Mouse (Mus musculus): ENCODE measurements around the gene Cstl1. TPM values are rescaled to one million over a fixed set of nuclear protein-coding genes. Genes with fewer than 3 reads are reported as not detected.

The Cstl1 gene
- not detected in 2 replicates for polyA plus RNA-seq (2014; fragmentation: Nextera tagmentation; extraction: Ambion mirVana)

DNA sequence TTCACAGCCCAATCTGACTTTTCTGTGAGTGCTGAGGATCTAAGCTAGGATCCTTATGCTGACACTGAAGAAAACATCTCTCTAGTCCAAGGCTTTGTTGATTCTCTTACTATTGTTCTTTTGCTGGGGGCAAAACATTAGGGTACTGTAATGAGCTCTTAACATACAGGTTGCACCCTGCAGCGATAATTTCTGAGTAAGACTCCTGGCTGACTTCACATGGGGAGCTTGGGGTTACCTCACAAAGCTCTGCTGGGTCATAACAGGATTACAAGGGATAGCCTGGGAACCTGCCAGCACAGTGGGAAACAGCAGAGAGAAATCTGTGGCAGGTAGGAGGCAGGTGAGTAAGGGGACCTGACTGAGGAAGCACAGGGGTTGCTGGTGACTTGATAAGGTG is at the start of gene Cstl1:
Gene Cstl1 (plus strand): TSS at position 301 of the 400 bp plus-strand sequence.
- Histone ChIP-seq H3K27ac (ENCODE audit: low read depth, low read length) (no peak within 1 kb of the TSS), H3K36me3 (ENCODE audit: control insufficient read depth, insufficient read depth, low read length) (no peaks in the 10 kb centered on the region), H3K27me3 (ENCODE audit: control insufficient read depth, insufficient read depth, low read length) (no peaks in the 10 kb centered on the region), H3K4me3 (ENCODE audit: low read depth, low read length) (no peak within 1 kb of the TSS), H3K4me2 (no peak within 1 kb of the TSS), H3K4me1 (ENCODE audit: control insufficient read depth, insufficient read depth, low read length) (no peaks in the 10 kb centered on the region), H3K9me3 (replicated peaks; ENCODE audit: control insufficient read depth, low read length) (no peaks in the 10 kb centered on the region), H3K9ac (ENCODE audit: low read depth, low read length) (no peak within 1 kb of the TSS)
- 68% methylated on average over 1 of the region's 1 CpGs for WGBS (ENCODE audit: insufficient replicate concordance)
- no peak for ATAC-seq (replicated peaks; ENCODE audit: insufficient number of reproducible peaks, low FRiP score, low TSS enrichment)

DNA sequence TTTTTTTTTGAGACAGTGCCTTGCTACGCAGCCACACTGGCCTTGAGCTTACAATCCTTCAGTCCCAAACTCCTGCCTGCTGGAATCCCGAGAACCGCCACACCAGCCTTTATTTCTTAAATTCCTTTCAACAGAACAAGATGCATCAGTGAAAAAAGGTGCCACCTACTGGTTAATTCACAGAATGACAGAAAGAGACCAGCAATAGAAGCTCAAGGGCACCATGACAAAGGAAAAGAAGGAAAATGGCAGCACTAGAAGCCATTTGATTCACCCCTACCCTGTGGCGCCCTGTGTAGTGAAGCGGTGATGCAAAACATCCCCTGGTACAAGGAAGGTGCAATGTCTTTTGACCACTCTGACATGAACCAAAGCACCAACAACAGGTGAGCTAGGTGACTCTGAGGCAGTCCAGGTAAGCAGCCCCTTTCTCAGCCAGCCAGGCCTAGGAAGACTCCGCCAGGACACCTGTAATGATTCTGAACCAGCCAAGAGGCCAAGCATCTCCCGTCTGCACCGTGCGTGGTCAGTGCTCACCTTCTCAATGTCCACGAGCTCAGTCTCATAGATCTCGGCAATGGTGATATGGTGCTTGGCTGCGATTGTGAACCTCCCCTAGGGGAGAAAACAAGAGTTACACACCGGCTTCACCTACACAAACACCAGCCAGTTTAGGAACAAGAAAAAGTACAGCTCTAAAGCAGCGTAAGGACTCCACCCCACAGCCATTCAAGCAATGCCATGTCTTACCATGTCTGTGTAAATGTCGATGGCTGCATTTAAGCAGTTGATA is 43.6 kb upstream of the Cstl1 start:
- no peaks in the 10 kb centered on the region for H3K9me3 ChIP-seq (replicated peaks; ENCODE audit: control insufficient read depth, low read length)
- no peaks in the 10 kb centered on the region for H3K4me1 ChIP-seq (ENCODE audit: control insufficient read depth, insufficient read depth, low read length)
- no peak for ATAC-seq (replicated peaks; ENCODE audit: insufficient number of reproducible peaks, low FRiP score, low TSS enrichment)
- H3K4me3 ChIP-seq (ENCODE audit: low read depth, low read length) = no peak overlapping the region
- no peak overlapping the region for H3K27ac ChIP-seq (ENCODE audit: low read depth, low read length)
- H3K9ac ChIP-seq (ENCODE audit: low read depth, low read length) = no peak overlapping the region
- H3K36me3 ChIP-seq (ENCODE audit: control insufficient read depth, insufficient read depth, low read length) = no peaks in the 10 kb centered on the region; the same call in 1 of the 2 replicates
- WGBS (ENCODE audit: insufficient replicate concordance) = 76% methylated on average over 15 of the region's 15 CpGs
- H3K4me2 ChIP-seq = no peak overlapping the region
- no peaks in the 10 kb centered on the region for H3K27me3 ChIP-seq (ENCODE audit: control insufficient read depth, insufficient read depth, low read length)

DNA sequence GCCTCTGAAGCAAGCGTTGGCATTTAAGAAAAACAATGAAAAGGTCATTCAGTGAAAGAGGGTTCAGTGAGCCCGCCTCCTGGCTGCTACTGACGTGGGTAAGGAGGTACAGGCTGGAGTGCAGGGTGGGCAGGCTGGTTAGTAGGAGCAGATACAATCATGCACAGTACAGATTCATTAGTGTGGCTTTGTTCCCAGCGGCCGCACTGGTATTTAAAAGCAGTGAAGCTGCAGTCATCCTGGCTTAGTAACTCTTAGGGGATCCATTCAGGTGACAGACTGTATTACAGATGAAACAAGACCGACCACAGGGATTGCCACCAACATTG is 43.0 kb upstream of the Cstl1 start:
- no peak overlapping the region for H3K4me2 ChIP-seq
- no peak overlapping the region for H3K27ac ChIP-seq (ENCODE audit: low read depth, low read length)
- H3K36me3 ChIP-seq (ENCODE audit: control insufficient read depth, insufficient read depth, low read length) = no peaks in the 10 kb centered on the region; the same call in 1 of the 2 replicates
- H3K4me3 ChIP-seq (ENCODE audit: low read depth, low read length) = no peak overlapping the region
- H3K9me3 ChIP-seq (replicated peaks; ENCODE audit: control insufficient read depth, low read length) = no peaks in the 10 kb centered on the region
- H3K27me3 ChIP-seq (ENCODE audit: control insufficient read depth, insufficient read depth, low read length) = no peaks in the 10 kb centered on the region
- no peak for ATAC-seq (replicated peaks; ENCODE audit: insufficient number of reproducible peaks, low FRiP score, low TSS enrichment)
- H3K4me1 ChIP-seq (ENCODE audit: control insufficient read depth, insufficient read depth, low read length) = no peaks in the 10 kb centered on the region
- WGBS (ENCODE audit: insufficient replicate concordance) = 86% methylated on average over 6 of the region's 6 CpGs
- H3K9ac ChIP-seq (ENCODE audit: low read depth, low read length) = no peak overlapping the region

DNA sequence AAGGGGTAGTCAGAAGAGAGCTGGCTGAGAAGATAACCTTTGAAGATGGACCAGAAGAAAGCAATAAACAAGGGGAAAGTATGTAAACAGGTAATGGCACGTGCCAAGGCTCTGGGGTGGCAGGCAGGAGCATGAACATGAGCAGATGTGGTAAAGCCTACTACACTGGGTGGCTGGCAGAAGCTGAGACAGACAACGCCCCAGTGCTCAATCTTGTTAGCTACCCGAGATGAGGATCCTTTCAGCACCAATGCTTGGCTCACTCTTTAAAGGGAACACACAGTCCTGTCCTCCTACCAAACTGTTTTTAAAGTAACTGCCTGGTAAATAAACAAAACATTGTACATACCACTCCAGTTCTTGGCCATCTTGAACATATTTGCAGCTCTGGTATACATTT is 37.8 kb upstream of the Cstl1 start:
- Histone ChIP-seq H3K36me3 (ENCODE audit: control insufficient read depth, insufficient read depth, low read length) (no peaks in the 10 kb centered on the region; the same call in 1 of the 2 replicates), H3K9ac (ENCODE audit: low read depth, low read length) (no peak overlapping the region), H3K9me3 (replicated peaks; ENCODE audit: control insufficient read depth, low read length) (no peaks in the 10 kb centered on the region), H3K4me3 (ENCODE audit: low read depth, low read length) (no peak overlapping the region), H3K4me2 (no peak overlapping the region), H3K27me3 (ENCODE audit: control insufficient read depth, insufficient read depth, low read length) (no peaks in the 10 kb centered on the region), H3K27ac (ENCODE audit: low read depth, low read length) (no peak overlapping the region), H3K4me1 (ENCODE audit: control insufficient read depth, insufficient read depth, low read length) (0 out of 2 replicates have a peak, but pooled peaks cover 3% of the 10 kb centered on the region)
- ATAC-seq (replicated peaks; ENCODE audit: insufficient number of reproducible peaks, low FRiP score, low TSS enrichment) = no peak
- 79% methylated on average over 3 of the region's 3 CpGs for WGBS (ENCODE audit: insufficient replicate concordance)

DNA sequence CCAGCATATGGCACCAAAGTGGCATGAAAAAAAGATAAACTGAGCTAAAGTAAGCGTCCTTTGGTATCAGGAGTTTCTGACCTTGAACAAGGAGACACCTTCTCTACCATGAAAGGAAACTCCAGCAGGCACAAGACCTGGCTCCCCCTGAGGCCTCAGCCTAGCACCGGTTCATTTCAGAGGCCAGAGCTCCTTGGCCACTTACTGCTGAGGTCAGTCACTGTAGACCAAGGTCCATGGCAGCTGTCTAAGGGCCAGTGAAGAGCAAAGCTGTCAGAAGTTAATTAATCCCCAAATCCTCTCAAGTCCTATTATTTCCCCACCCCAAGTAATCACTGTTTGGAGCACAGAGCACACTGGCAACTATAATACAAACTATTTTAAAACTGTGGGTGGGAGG is 33.1 kb upstream of the Cstl1 start:
- Histone ChIP-seq H3K4me1 (ENCODE audit: control insufficient read depth, insufficient read depth, low read length) (0 out of 2 replicates have a peak, but pooled peaks cover 6% of the 10 kb centered on the region), H3K27me3 (ENCODE audit: control insufficient read depth, insufficient read depth, low read length) (no peaks in the 10 kb centered on the region), H3K4me2 (no peak overlapping the region), H3K36me3 (ENCODE audit: control insufficient read depth, insufficient read depth, low read length) (no peaks in the 10 kb centered on the region), H3K4me3 (ENCODE audit: low read depth, low read length) (no peak overlapping the region), H3K9me3 (replicated peaks; ENCODE audit: control insufficient read depth, low read length) (no peaks in the 10 kb centered on the region), H3K9ac (ENCODE audit: low read depth, low read length) (no peak overlapping the region), H3K27ac (ENCODE audit: low read depth, low read length) (no peak overlapping the region)
- 44% methylated on average over 2 of the region's 2 CpGs for WGBS (ENCODE audit: insufficient replicate concordance)
- ATAC-seq (replicated peaks; ENCODE audit: insufficient number of reproducible peaks, low FRiP score, low TSS enrichment) = no peak

DNA sequence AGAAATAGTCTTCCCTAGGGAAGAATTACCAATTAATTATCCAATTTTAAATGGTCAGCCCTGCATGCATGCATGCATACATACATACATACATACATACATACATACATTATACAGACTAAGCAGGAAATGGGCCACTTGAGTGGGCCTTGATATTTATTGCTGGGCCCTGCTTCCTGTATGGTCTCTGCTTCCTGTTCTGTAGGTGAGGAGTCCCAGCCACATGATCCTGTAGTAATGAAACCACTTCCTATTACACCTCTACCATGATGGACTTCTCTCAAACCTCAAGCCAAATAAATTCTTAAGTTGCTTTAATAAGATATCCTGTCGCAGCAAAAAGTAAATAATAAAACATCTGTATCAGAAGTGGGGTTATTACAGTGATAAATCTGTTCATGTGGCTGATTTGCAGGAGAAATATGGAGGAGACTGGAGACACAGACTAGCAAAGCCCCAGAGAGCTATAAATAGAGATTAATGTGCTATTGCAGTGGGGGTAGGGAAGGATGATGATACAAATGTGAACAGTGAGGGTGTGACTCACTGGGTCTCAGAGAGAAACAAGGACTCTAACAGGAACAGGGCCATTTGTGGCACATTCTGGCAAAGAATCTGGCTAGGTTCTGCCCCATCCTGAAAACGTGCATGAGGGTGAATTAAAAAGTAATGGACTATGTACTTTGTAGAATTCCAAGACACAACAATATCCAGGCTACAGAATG is 30.7 kb upstream of the Cstl1 start:
- Histone ChIP-seq H3K36me3 (ENCODE audit: control insufficient read depth, insufficient read depth, low read length) (no peaks in the 10 kb centered on the region), H3K9me3 (replicated peaks; ENCODE audit: control insufficient read depth, low read length) (no peaks in the 10 kb centered on the region), H3K4me2 (no peak overlapping the region), H3K27me3 (ENCODE audit: control insufficient read depth, insufficient read depth, low read length) (no peaks in the 10 kb centered on the region), H3K27ac (ENCODE audit: low read depth, low read length) (no peak overlapping the region), H3K9ac (ENCODE audit: low read depth, low read length) (no peak overlapping the region), H3K4me1 (ENCODE audit: control insufficient read depth, insufficient read depth, low read length) (0 out of 2 replicates have a peak, but pooled peaks cover 6% of the 10 kb centered on the region), H3K4me3 (ENCODE audit: low read depth, low read length) (no peak overlapping the region)
- ATAC-seq (replicated peaks; ENCODE audit: insufficient number of reproducible peaks, low FRiP score, low TSS enrichment) = no peak
- whole genome bisulfite sequencing (ENCODE audit: insufficient replicate concordance) = 69% methylated on average over 2 of the region's 2 CpGs

DNA sequence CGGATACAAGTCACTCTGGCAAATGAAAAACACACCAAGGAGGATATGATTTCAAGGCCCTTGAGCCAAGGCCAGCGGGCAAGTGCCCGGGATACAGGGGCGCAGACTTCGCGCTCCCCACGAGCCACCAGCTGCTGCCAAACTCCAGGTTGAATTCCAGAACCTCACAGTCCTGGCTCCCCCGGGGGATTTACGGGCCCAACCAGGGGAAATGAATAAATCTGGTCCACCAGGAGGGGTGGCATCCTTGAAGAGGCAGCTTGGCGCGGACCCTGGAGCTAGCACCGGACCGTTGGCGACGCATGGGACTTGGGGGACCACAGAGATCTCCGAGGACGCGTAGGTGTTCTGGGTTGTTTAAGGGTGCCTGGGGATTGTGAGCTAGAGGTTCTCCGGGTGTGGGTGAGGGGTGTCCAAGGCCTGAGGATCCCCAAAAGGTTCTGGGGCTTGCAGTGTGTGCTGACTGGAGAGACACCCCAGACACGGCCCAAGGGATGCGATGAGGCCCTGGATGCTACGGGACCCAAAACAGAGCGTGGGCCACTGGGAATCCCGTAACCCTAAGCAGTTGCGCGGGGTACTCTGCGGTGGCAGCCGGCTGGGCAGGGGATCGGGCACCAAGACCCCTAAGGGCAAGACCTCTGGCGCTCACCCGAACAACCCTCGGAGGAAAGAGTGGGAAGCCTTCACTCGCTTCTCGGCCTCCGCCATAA is 18.4 kb upstream of the Cstl1 start:
- Histone ChIP-seq H3K27me3 (ENCODE audit: control insufficient read depth, insufficient read depth, low read length) (no peaks in the 10 kb centered on the region), H3K4me3 (ENCODE audit: low read depth, low read length) (peak overlapping the region; percentile 71), H3K9me3 (replicated peaks; ENCODE audit: control insufficient read depth, low read length) (no peaks in the 10 kb centered on the region), H3K27ac (ENCODE audit: low read depth, low read length) (no peak overlapping the region), H3K9ac (ENCODE audit: low read depth, low read length) (peak overlapping the region; percentile 79), H3K4me1 (ENCODE audit: control insufficient read depth, insufficient read depth, low read length) (no peaks in the 10 kb centered on the region), H3K4me2 (peak overlapping the region; percentile 91), H3K36me3 (ENCODE audit: control insufficient read depth, insufficient read depth, low read length) (no peaks in the 10 kb centered on the region)
- WGBS (ENCODE audit: insufficient replicate concordance) = under 1% methylated on average over 35 of the region's 35 CpGs
- peak; percentile 44 for ATAC-seq (replicated peaks; ENCODE audit: insufficient number of reproducible peaks, low FRiP score, low TSS enrichment)

DNA sequence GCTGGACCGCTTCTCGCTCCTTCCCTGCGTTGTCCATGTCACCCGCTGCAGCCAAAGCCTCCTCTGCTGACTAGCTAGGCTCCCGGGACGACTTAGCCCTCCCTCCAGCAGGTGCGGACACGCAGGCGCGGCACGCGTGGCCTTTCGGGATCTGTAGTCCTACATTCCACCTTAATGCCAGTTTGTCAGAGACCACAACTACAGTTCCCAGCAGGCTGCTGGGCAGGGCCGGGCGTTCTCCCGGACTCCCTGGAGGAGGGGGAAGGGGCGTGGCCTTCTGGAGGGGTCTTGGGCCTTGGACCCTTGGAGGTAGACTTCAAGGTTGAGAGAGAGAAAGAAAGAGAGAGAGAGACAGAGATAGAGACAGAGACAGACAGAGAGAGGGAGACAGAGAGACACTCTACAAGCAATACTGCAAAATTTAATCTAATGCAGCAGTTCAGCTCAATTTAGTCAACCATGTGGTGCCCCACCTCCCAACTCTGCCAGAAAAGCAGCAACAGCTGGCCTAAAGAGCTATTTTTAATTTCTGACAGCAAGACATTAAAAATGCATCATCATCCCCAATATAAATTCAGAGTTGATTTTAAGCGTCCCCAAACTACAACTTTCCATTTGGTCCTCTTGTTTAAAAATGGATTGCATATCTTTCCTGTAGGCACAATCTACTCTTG is 17.7 kb upstream of the Cstl1 start, which contains the start of gene Napb:
Gene Napb (minus strand): TSS at position 141 of the 674 bp plus-strand sequence.
- Histone ChIP-seq H3K4me2 (peak within 1 kb of the TSS; percentile 91), H3K27me3 (ENCODE audit: control insufficient read depth, insufficient read depth, low read length) (no peaks in the 10 kb centered on the region), H3K4me3 (ENCODE audit: low read depth, low read length) (peak within 1 kb of the TSS; percentile 71), H3K27ac (ENCODE audit: low read depth, low read length) (no peak within 1 kb of the TSS), H3K4me1 (ENCODE audit: control insufficient read depth, insufficient read depth, low read length) (no peaks in the 10 kb centered on the region), H3K36me3 (ENCODE audit: control insufficient read depth, insufficient read depth, low read length) (no peaks in the 10 kb centered on the region), H3K9me3 (replicated peaks; ENCODE audit: control insufficient read depth, low read length) (no peaks in the 10 kb centered on the region), H3K9ac (ENCODE audit: low read depth, low read length) (peak within 1 kb of the TSS; percentile 79)
- ATAC-seq (replicated peaks; ENCODE audit: insufficient number of reproducible peaks, low FRiP score, low TSS enrichment) = peak; percentile 96
- 5% methylated on average over 18 of the region's 18 CpGs for WGBS (ENCODE audit: insufficient replicate concordance)
